Mouse (Mus musculus): Measurements from ENCODE around the gene Sema5a. TPM values are rescaled to one million over a fixed set of nuclear protein-coding genes. Genes with fewer than 3 reads are reported as not detected.
A peak's percentile ranks its signal among the peaks of the same experiment; 100 is the strongest.

Gene Sema5a
- polyA plus RNA-seq, 1 experiment from 2014 or later: 9.2 TPM

GRCm38 (mm10) chr15:32349276-32349675 is 104.7 kb downstream of the Sema5a start:
- Histone ChIP-seq H3K9me3 (ENCODE audit: low read length) (no peaks in the 10 kb centered on the region), H3K4me2 (replicated peaks; ENCODE audit: low read depth, low read length) (no peak overlapping the region), H3K27me3 (replicated peaks; ENCODE audit: insufficient read depth, low read length) (no peaks in the 10 kb centered on the region), H3K36me3 (ENCODE audit: insufficient read depth, low read length) (no peaks in the 10 kb centered on the region), H3K9ac (replicated peaks; ENCODE audit: low read depth) (no peak overlapping the region), H3K4me3 (ENCODE audit: low read depth, low read length) (no peak overlapping the region), H3K27ac (ENCODE audit: low read length) (no peak overlapping the region), H3K4me1 (ENCODE audit: insufficient read depth, low read depth, low read length) (no peaks in the 10 kb centered on the region)
- 83% methylated on average over 5 of the region's 5 CpGs for WGBS
- TF ChIP-seq EP300 (IDR thresholded peaks at IDR 0.05) (no peak), CTCF (IDR thresholded peaks at IDR 0.05) (no peak)
- ATAC-seq (no peak), DNase-seq (ENCODE audit: low spot score) (no peak)

GRCm38 (mm10) chr15:32352995-32353394 is 108.4 kb downstream of the Sema5a start:
- Histone ChIP-seq H3K4me1 (ENCODE audit: insufficient read depth, low read depth, low read length) (no peaks in the 10 kb centered on the region), H3K9ac (replicated peaks; ENCODE audit: low read depth) (no peak overlapping the region), H3K27me3 (replicated peaks; ENCODE audit: insufficient read depth, low read length) (no peaks in the 10 kb centered on the region), H3K9me3 (ENCODE audit: low read length) (no peaks in the 10 kb centered on the region), H3K4me2 (replicated peaks; ENCODE audit: low read depth, low read length) (no peak overlapping the region), H3K27ac (ENCODE audit: low read length) (no peak overlapping the region), H3K4me3 (ENCODE audit: low read depth, low read length) (no peak overlapping the region), H3K36me3 (ENCODE audit: insufficient read depth, low read length) (no peaks in the 10 kb centered on the region)
- DNase-seq (ENCODE audit: low spot score): no peak
- 57% methylated on average over 8 of the region's 8 CpGs for WGBS
- TF ChIP-seq EP300 (IDR thresholded peaks at IDR 0.05) (no peak), CTCF (IDR thresholded peaks at IDR 0.05) (no peak)
- ATAC-seq: no peak

GRCm38 (mm10) chr15:32353513-32353912 is 108.9 kb downstream of the Sema5a start:
- no peak overlapping the region for H3K27ac ChIP-seq (ENCODE audit: low read length)

GRCm38 (mm10) chr15:32356805-32357204 is 112.2 kb downstream of the Sema5a start:
- Histone ChIP-seq H3K4me2 (replicated peaks; ENCODE audit: low read depth, low read length) (no peak overlapping the region), H3K9me3 (ENCODE audit: low read length) (no peaks in the 10 kb centered on the region), H3K36me3 (ENCODE audit: insufficient read depth, low read length) (no peaks in the 10 kb centered on the region), H3K27ac (ENCODE audit: low read length) (no peak overlapping the region), H3K27me3 (replicated peaks; ENCODE audit: insufficient read depth, low read length) (no peaks in the 10 kb centered on the region), H3K9ac (replicated peaks; ENCODE audit: low read depth) (no peak overlapping the region), H3K4me1 (ENCODE audit: insufficient read depth, low read depth, low read length) (no peaks in the 10 kb centered on the region), H3K4me3 (ENCODE audit: low read depth, low read length) (no peak overlapping the region)
- DNase-seq (ENCODE audit: low spot score) (no peak), ATAC-seq (peak; percentile 61)
- TF ChIP-seq CTCF (IDR thresholded peaks at IDR 0.05): no peak
- peak; percentile 77; the same call in 1 of the 2 replicates for TF ChIP-seq EP300 (IDR thresholded peaks at IDR 0.05)
- WGBS: 54% methylated on average over 5 of the region's 5 CpGs

More at GRCm38 (mm10) chr15:32353513-32353912, 108.9 kb downstream of the Sema5a start:
- H3K9ac ChIP-seq (replicated peaks; ENCODE audit: low read depth): no peak overlapping the region
- DNase-seq (ENCODE audit: low spot score) (peak; percentile 15), ATAC-seq (no peak)
- H3K4me3 ChIP-seq (ENCODE audit: low read depth, low read length): no peak overlapping the region
- WGBS: 49% methylated on average over 5 of the region's 5 CpGs
- H3K27me3 ChIP-seq (replicated peaks; ENCODE audit: insufficient read depth, low read length): no peaks in the 10 kb centered on the region
- no peaks in the 10 kb centered on the region for H3K9me3 ChIP-seq (ENCODE audit: low read length)
- no peak overlapping the region for H3K4me2 ChIP-seq (replicated peaks; ENCODE audit: low read depth, low read length)
- H3K4me1 ChIP-seq (ENCODE audit: insufficient read depth, low read depth, low read length): no peaks in the 10 kb centered on the region
- H3K36me3 ChIP-seq (ENCODE audit: insufficient read depth, low read length): no peaks in the 10 kb centered on the region
- no peak for TF ChIP-seq CTCF (IDR thresholded peaks at IDR 0.05)
- TF ChIP-seq EP300 (IDR thresholded peaks at IDR 0.05): no peak

GRCm38 (mm10) chr15:32367841-32368240 is 123.2 kb downstream of the Sema5a start:
- Histone ChIP-seq H3K4me1 (ENCODE audit: insufficient read depth, low read depth, low read length) (no peaks in the 10 kb centered on the region), H3K27ac (ENCODE audit: low read length) (no peak overlapping the region), H3K4me2 (replicated peaks; ENCODE audit: low read depth, low read length) (no peak overlapping the region), H3K9me3 (ENCODE audit: low read length) (no peaks in the 10 kb centered on the region), H3K27me3 (replicated peaks; ENCODE audit: insufficient read depth, low read length) (no peaks in the 10 kb centered on the region), H3K4me3 (ENCODE audit: low read depth, low read length) (no peak overlapping the region), H3K36me3 (ENCODE audit: insufficient read depth, low read length) (no peaks in the 10 kb centered on the region), H3K9ac (replicated peaks; ENCODE audit: low read depth) (no peak overlapping the region)
- TF ChIP-seq CTCF (IDR thresholded peaks at IDR 0.05) (no peak), EP300 (IDR thresholded peaks at IDR 0.05) (no peak)
- no peak for DNase-seq (ENCODE audit: low spot score)
- WGBS: 71% methylated on average over 4 of the region's 4 CpGs
- no peak for ATAC-seq

- no peaks in the 10 kb centered on the region for H3K9me3 ChIP-seq (ENCODE audit: low read length)
- DNase-seq (ENCODE audit: low spot score) (no peak), ATAC-seq (no peak)
- no peaks in the 10 kb centered on the region for H3K36me3 ChIP-seq (ENCODE audit: insufficient read depth, low read length)
- no peak overlapping the region for H3K4me2 ChIP-seq (replicated peaks; ENCODE audit: low read depth, low read length)
- no peak for TF ChIP-seq EP300 (IDR thresholded peaks at IDR 0.05)
- TF ChIP-seq CTCF (IDR thresholded peaks at IDR 0.05): no peak
- no peaks in the 10 kb centered on the region for H3K4me1 ChIP-seq (ENCODE audit: insufficient read depth, low read depth, low read length)
- H3K4me3 ChIP-seq (ENCODE audit: low read depth, low read length): no peak overlapping the region
- no peak overlapping the region for H3K27ac ChIP-seq (ENCODE audit: low read length)
- 85% methylated on average over 6 of the region's 6 CpGs for WGBS
- no peak overlapping the region for H3K9ac ChIP-seq (replicated peaks; ENCODE audit: low read depth)
- H3K27me3 ChIP-seq (replicated peaks; ENCODE audit: insufficient read depth, low read length): no peaks in the 10 kb centered on the region
These were observed 126.3 kb downstream of the Sema5a start for GRCm38 (mm10) chr15:32370914-32371313.

GRCm38 (mm10) chr15:32371385-32371784 is 126.8 kb downstream of the Sema5a start:
- TF ChIP-seq EP300 (IDR thresholded peaks at IDR 0.05) (no peak), CTCF (IDR thresholded peaks at IDR 0.05) (no peak)
- H3K27ac ChIP-seq (ENCODE audit: low read length): no peak overlapping the region
- no peaks in the 10 kb centered on the region for H3K36me3 ChIP-seq (ENCODE audit: insufficient read depth, low read length)
- no peak overlapping the region for H3K9ac ChIP-seq (replicated peaks; ENCODE audit: low read depth)
- H3K4me1 ChIP-seq (ENCODE audit: insufficient read depth, low read depth, low read length): no peaks in the 10 kb centered on the region
- no peak overlapping the region for H3K4me3 ChIP-seq (ENCODE audit: low read depth, low read length)
- H3K27me3 ChIP-seq (replicated peaks; ENCODE audit: insufficient read depth, low read length): no peaks in the 10 kb centered on the region
- H3K9me3 ChIP-seq (ENCODE audit: low read length): no peaks in the 10 kb centered on the region
- ATAC-seq: no peak
- WGBS: 67% methylated on average over 6 of the region's 6 CpGs
- no peak overlapping the region for H3K4me2 ChIP-seq (replicated peaks; ENCODE audit: low read depth, low read length)
- no peak for DNase-seq (ENCODE audit: low spot score)
